Mouse (Mus musculus) olfactory bulb, adult 2 months (tissue): Measurements from ENCODE around the gene Mvb12b.

Experiments
- CTCF ChIP-seq: fragments of 200-500 bp; IDR thresholded peaks from 2 replicates; pipeline ENCODE4 v1.5.1; 2012; ENCODE audit warnings: low read depth, mild to moderate bottlenecking, low read length, moderate library complexity; ENCODE audit not compliant: insufficient read depth
- POLR2A ChIP-seq: fragments of 200-500 bp; IDR thresholded peaks from 2 replicates; pipeline ENCODE4 v1.6.1; 2012; ENCODE audit warnings: mild to moderate bottlenecking, low read depth, low read length, moderate library complexity; ENCODE audit not compliant: insufficient read depth

- TF ChIP-seq CTCF = no peak
- no peak for TF ChIP-seq POLR2A
These were observed 116.4 kb downstream of the Mvb12b start for GRCm38 (mm10) chr2:33771388-33771787.
